ENCODE assay signal across 19 mouse cellular contexts in genomic region chr11:120148201-120148855, GRCm38 (mm10). TPM values are rescaled to one million over a fixed set of nuclear protein-coding genes. Genes with fewer than 3 reads are reported as not detected.
DNase-seq lines count a peak whose midpoint lies in the region; ATAC-seq and TF ChIP-seq lines count a peak whose summit lies in the region.
"Had no signal": no experiment of that assay in that cellular context is flagged by ENCODE, and none has a peak within 500 bp of the region (broad histone marks: within the 10 kb centered on the region; RNA-seq: fewer than 3 reads in every experiment).

No protein-coding gene starts in this region.

- 56% methylated on average over 8 of the region's 8 CpGs for WGBS in kidney, embryonic 16.5 days
- 92% methylated on average over 8 of the region's 8 CpGs for WGBS in cerebellum, adult 2 months

- H3K27ac ChIP-seq in kidney, embryonic 16.5 days (ENCODE audit: low read length), result peak overlapping the region; percentile 38; the same call in 1 of the 2 replicates
- no peak overlapping the region for H3K27ac ChIP-seq in cerebellum, adult 2 months (ENCODE audit: insufficient read depth, low read length)
- H3K27ac ChIP-seq: embryonic facial prominence, embryonic 13.5 days; forebrain, embryonic 12.5 days; hindbrain, embryonic 10.5 days; hindbrain, embryonic 14.5 days had no signal

- no peak for TF ChIP-seq POLR2A in cerebellum, adult 2 months (IDR thresholded peaks at IDR 0.05; ENCODE audit: borderline replicate concordance, insufficient read depth, low read length)

- no peaks in the 10 kb centered on the region for H3K9me3 ChIP-seq in kidney, embryonic 16.5 days (ENCODE audit: low read length)
- H3K9me3 ChIP-seq: embryonic facial prominence, embryonic 13.5 days; forebrain, embryonic 12.5 days; heart, embryonic 12.5 days; hindbrain, embryonic 10.5 days had no signal

- no peaks in the 10 kb centered on the region for H3K27me3 ChIP-seq in kidney, embryonic 16.5 days (ENCODE audit: insufficient read depth, low read length)
- H3K27me3 ChIP-seq in cerebellum, adult 2 months (ENCODE audit: control insufficient read depth, insufficient read depth, low read length), result no peaks in the 10 kb centered on the region
- H3K27me3 ChIP-seq: CH12.LX; embryonic facial prominence, embryonic 13.5 days; forebrain, embryonic 12.5 days; heart, embryonic 12.5 days had no signal

- H3K4me3 ChIP-seq in kidney, embryonic 16.5 days (ENCODE audit: low read length), result no peak overlapping the region
- no peak overlapping the region for H3K4me3 ChIP-seq in cerebellum, adult 2 months (replicated peaks; ENCODE audit: insufficient read depth, low read depth, low read length)
- H3K4me3 ChIP-seq: embryonic facial prominence, embryonic 13.5 days; forebrain, embryonic 12.5 days; heart, embryonic 12.5 days had no signal

- no peak for ATAC-seq in kidney, embryonic 16.5 days (ENCODE audit: low FRiP score, low TSS enrichment)
- ATAC-seq in megakaryocyte progenitor cell, adult 5-6 weeks (replicated peaks; ENCODE audit: poor library complexity), result no peak
- ATAC-seq: forebrain, embryonic 16.5 days had no signal

- H3K4me1 ChIP-seq in kidney, embryonic 16.5 days (ENCODE audit: insufficient read depth, low read length), result peaks cover 57% of the 10 kb centered on the region
- H3K4me1 ChIP-seq in cerebellum, adult 2 months (ENCODE audit: control insufficient read depth, insufficient read depth, low read length), result peaks cover 11% of the 10 kb centered on the region; the same call in 1 of the 2 replicates

- TF ChIP-seq CTCF in cerebellum, adult 2 months (IDR thresholded peaks at IDR 0.05; ENCODE audit: borderline replicate concordance, insufficient read depth, low read depth, low read length), result no peak

- no peak overlapping the region for H3K4me2 ChIP-seq in kidney, embryonic 16.5 days (replicated peaks; ENCODE audit: low read depth, low read length)
- H3K4me2 ChIP-seq: forebrain, embryonic 12.5 days had no signal

- DNase-seq in kidney, adult 8-10 months, result peak; percentile 63 to 75
- no peak for DNase-seq in kidney, adult 18-20 months
- peak; percentile 57 to 78 for DNase-seq in kidney, postnatal 25 days
- no peak for DNase-seq in cerebellum, adult 2 months
- DNase-seq: adrenal gland, adult 8-10 months; adrenal gland, postnatal 36 days; cerebellum, adult 11 months; cerebellum, adult 9-10 months; cerebellum, postnatal 36 days; gastrocnemius, postnatal 10 days had no signal

- peaks cover 3% of the 10 kb centered on the region; the same call in 1 of the 2 replicates for H3K36me3 ChIP-seq in kidney, embryonic 16.5 days (ENCODE audit: insufficient read depth, low read length)

- no peak overlapping the region for H3K9ac ChIP-seq in kidney, embryonic 16.5 days (replicated peaks; ENCODE audit: low read length)
- H3K9ac ChIP-seq: forebrain, embryonic 12.5 days; heart, embryonic 12.5 days; hindbrain, embryonic 14.5 days had no signal

RNA-seq across cellular contexts. Expression of gene Slc38a10, which starts 2.8 kb away (rescaled TPM):
- polyA plus RNA-seq in kidney, embryonic 16.5 days (2015; fragmentation: Nextera tagmentation; extraction: Ambion mirVana), result 132 and 133 TPM in 2 replicates
- 72.5 and 73.2 TPM in 2 replicates for polyA plus RNA-seq in cerebellum, adult 2 months (2012; rRNA removed)
- total RNA-seq in megakaryocyte progenitor cell, adult 5-6 weeks (2015), result 31.6 and 33.3 TPM in 2 replicates
- total RNA-seq in megakaryocyte progenitor cell, adult 5-6 weeks (2017), result 40.2 and 41.2 TPM in 2 replicates

RNA-seq across cellular contexts. Expression of gene Ndufaf8, which starts 49.6 kb away (rescaled TPM):
- 89.2 and 98.9 TPM in 2 replicates for polyA plus RNA-seq in kidney, embryonic 16.5 days (2015; fragmentation: Nextera tagmentation; extraction: Ambion mirVana)
- 43.5 and 50.7 TPM in 2 replicates for polyA plus RNA-seq in cerebellum, adult 2 months (2012; rRNA removed)
- 18.6 and 24.5 TPM in 2 replicates for total RNA-seq in megakaryocyte progenitor cell, adult 5-6 weeks (2015)
- 20.0 and 20.6 TPM in 2 replicates for total RNA-seq in megakaryocyte progenitor cell, adult 5-6 weeks (2017)

RNA-seq across cellular contexts. Expression of gene Tepsin, which starts 49.8 kb away (rescaled TPM):
- 22.0 and 24.9 TPM in 2 replicates for polyA plus RNA-seq in kidney, embryonic 16.5 days (2015; fragmentation: Nextera tagmentation; extraction: Ambion mirVana)
- 43.5 and 44.7 TPM in 2 replicates for polyA plus RNA-seq in cerebellum, adult 2 months (2012; rRNA removed)
- 8.3 and 10.3 TPM in 2 replicates for total RNA-seq in megakaryocyte progenitor cell, adult 5-6 weeks (2015)
- total RNA-seq in megakaryocyte progenitor cell, adult 5-6 weeks (2017), result 8.3 and 8.8 TPM in 2 replicates

Comparison
In these comparisons a context has a peak if more than half of its experiments do, and no peak if none do; other contexts are left out.
1. DNase-seq: peak in kidney, adult 8-10 months (2 of 2) and kidney, postnatal 25 days (2 of 2); none in kidney, adult 18-20 months (single experiment) and cerebellum, adult 2 months (0 of 2).